Mouse (Mus musculus) cerebellum, adult 11 months (tissue): ENCODE measurements at regions not wholly inside any gene's neighbourhood (a gene's known extent, or its start where the extent isn't known, plus 50 kb on each side); places are given as distances from the start of the nearest gene placed in this dataset.

Source experiments
- DNase-seq: peaks from one replicate; pipeline ENCODE4 v3.0.0; 2022

- DNase-seq: no peak
Observed at GRCm38 (mm10) chr14:60439106-60439505, 66.0 kb downstream of the Amer2 start.

- no peak for DNase-seq
Observed at GRCm38 (mm10) chr14:60443821-60444551, 70.9 kb downstream of the Amer2 start.

- no peak for DNase-seq
Observed at GRCm38 (mm10) chr14:60444552-60444937, 71.5 kb downstream of the Amer2 start.

- no peak for DNase-seq
Observed at GRCm38 (mm10) chr14:60446037-60446436, 73.0 kb downstream of the Amer2 start.

- no peak for DNase-seq
Observed at GRCm38 (mm10) chr14:60451216-60451615, 78.2 kb downstream of the Amer2 start.

- no peak for DNase-seq
Observed at GRCm38 (mm10) chr14:60451684-60452083, 78.6 kb downstream of the Amer2 start.

GRCm38 (mm10) chr14:60456767-60457166, 83.7 kb downstream of the Amer2 start:
- no peak for DNase-seq

GRCm38 (mm10) chr14:60484996-60485888, 112.2 kb downstream of the Amer2 start:
- DNase-seq: no peak

- DNase-seq: peak; percentile 2
Observed at GRCm38 (mm10) chr14:60485889-60486274, 112.8 kb downstream of the Amer2 start.

- DNase-seq: no peak
Observed at GRCm38 (mm10) chr14:60486278-60486935, 113.3 kb downstream of the Amer2 start.

- DNase-seq: no peak
Observed at GRCm38 (mm10) chr14:60489111-60489510, 116.1 kb downstream of the Amer2 start.

- DNase-seq: no peak
Observed at GRCm38 (mm10) chr14:60490886-60491285, 117.8 kb downstream of the Amer2 start.

GRCm38 (mm10) chr14:60495441-60495840, 122.4 kb downstream of the Amer2 start:
- no peak for DNase-seq

- DNase-seq: no peak
Observed at GRCm38 (mm10) chr14:60502552-60502951, 129.5 kb downstream of the Amer2 start.

GRCm38 (mm10) chr14:60505066-60505465, 128.7 kb upstream of the Spata13 start:
- DNase-seq: no peak

GRCm38 (mm10) chr14:60506296-60506695, 127.5 kb upstream of the Spata13 start:
- DNase-seq: no peak

- DNase-seq: no peak
Observed at GRCm38 (mm10) chr14:60513560-60513959, 120.2 kb upstream of the Spata13 start.

- no peak for DNase-seq
Observed at GRCm38 (mm10) chr14:60515094-60515786, 118.6 kb upstream of the Spata13 start.

- DNase-seq: peak; percentile 33
Observed at GRCm38 (mm10) chr14:60517891-60518290, 115.9 kb upstream of the Spata13 start.

GRCm38 (mm10) chr14:60523010-60523409, 110.8 kb upstream of the Spata13 start:
- no peak for DNase-seq

GRCm38 (mm10) chr14:60524869-60525268, 108.9 kb upstream of the Spata13 start:
- no peak for DNase-seq

GRCm38 (mm10) chr14:60525284-60525962, 108.4 kb upstream of the Spata13 start:
- peak; percentile 59 for DNase-seq
